In the genomic region with DNA sequence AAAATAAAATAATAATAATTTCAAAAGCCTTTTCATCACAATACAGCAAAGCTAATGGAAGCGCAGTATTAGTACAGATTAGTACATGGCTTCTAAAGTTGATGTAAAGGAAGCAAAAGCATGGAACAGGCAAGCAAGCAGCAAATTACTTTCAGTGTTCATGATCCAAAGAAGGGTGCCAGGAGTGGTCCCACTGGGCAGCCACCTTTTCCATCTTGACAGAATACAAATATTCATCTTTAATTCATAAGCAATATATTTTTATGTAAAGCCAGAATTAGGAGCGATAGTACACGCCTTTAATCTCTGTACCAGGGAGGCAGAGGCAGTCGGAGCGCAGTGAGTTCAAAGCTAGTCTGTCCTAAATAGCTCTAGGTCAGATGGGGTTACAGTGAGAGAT, we compare ENCODE assay signal across 1 mouse cellular context.
TF ChIP-seq lines count a peak whose summit lies in the region.

No protein-coding gene starts in this region.

TF ChIP-seq in ES-E14, 5 proteins besides CTCF, POLR2A, EP300 and RAD21 (continued from another document):
- no peak for TF ChIP-seq ZNF384 (IDR thresholded peaks at IDR 0.05; ENCODE audit: low read depth, low read length)
- no peak for TF ChIP-seq MAFK (IDR thresholded peaks at IDR 0.05; ENCODE audit: insufficient read depth, low read depth, low read length)
- TF ChIP-seq ZC3H11A (IDR thresholded peaks at IDR 0.05; ENCODE audit: borderline replicate concordance, low read depth, low read length): no peak
